Mouse (Mus musculus): ENCODE results near the gene Pced1b.

The Pced1b gene

GRCm38 (mm10) chr15:97257206-97257775 lies 10.4 kb downstream of the Pced1b start:
- DNase-seq (ENCODE audit: low spot score in 2 of 2): no peak

- no peak for DNase-seq (ENCODE audit: low spot score in 2 of 2)
Measured at GRCm38 (mm10) chr15:97258483-97259230, 11.8 kb downstream of the Pced1b start.

- no peak for DNase-seq (ENCODE audit: low spot score in 2 of 2)
Measured at GRCm38 (mm10) chr15:97259300-97259699, 12.4 kb downstream of the Pced1b start.

GRCm38 (mm10) chr15:97259968-97260597 lies 13.2 kb downstream of the Pced1b start:
- DNase-seq (ENCODE audit: low spot score in 2 of 2): no peak

GRCm38 (mm10) chr15:97262251-97262650 lies 15.3 kb downstream of the Pced1b start:
- DNase-seq (ENCODE audit: low spot score in 2 of 2): no peak

GRCm38 (mm10) chr15:97266236-97266845 lies 19.4 kb downstream of the Pced1b start:
- DNase-seq (ENCODE audit: low spot score in 2 of 2): no peak

GRCm38 (mm10) chr15:97267094-97267695 lies 20.3 kb downstream of the Pced1b start:
- no peak for DNase-seq (ENCODE audit: low spot score in 2 of 2)

- DNase-seq (ENCODE audit: low spot score in 2 of 2): no peak
Measured at GRCm38 (mm10) chr15:97271985-97272697, 25.2 kb downstream of the Pced1b start.

- DNase-seq (ENCODE audit: low spot score in 2 of 2): no peak
Measured at GRCm38 (mm10) chr15:97272831-97273230, 25.9 kb downstream of the Pced1b start.

- no peak for DNase-seq (ENCODE audit: low spot score in 2 of 2)
Measured at GRCm38 (mm10) chr15:97275626-97276395, 28.9 kb downstream of the Pced1b start.

GRCm38 (mm10) chr15:97276660-97277153 lies 29.8 kb downstream of the Pced1b start:
- DNase-seq (ENCODE audit: low spot score in 2 of 2): no peak

GRCm38 (mm10) chr15:97277328-97277727 lies 30.4 kb downstream of the Pced1b start:
- DNase-seq (ENCODE audit: low spot score in 2 of 2): no peak

GRCm38 (mm10) chr15:97278340-97278948 lies 31.5 kb downstream of the Pced1b start:
- DNase-seq (ENCODE audit: low spot score in 2 of 2): no peak

- DNase-seq (ENCODE audit: low spot score in 2 of 2): no peak
Measured at GRCm38 (mm10) chr15:97280131-97280530, 33.2 kb downstream of the Pced1b start.

GRCm38 (mm10) chr15:97280776-97281175 lies 33.9 kb downstream of the Pced1b start:
- DNase-seq (ENCODE audit: low spot score in 2 of 2): no peak

GRCm38 (mm10) chr15:97281712-97282571 lies 35.0 kb downstream of the Pced1b start:
- DNase-seq (ENCODE audit: low spot score in 2 of 2): no peak

GRCm38 (mm10) chr15:97282572-97282881 lies 35.6 kb downstream of the Pced1b start:
- no peak for DNase-seq (ENCODE audit: low spot score in 2 of 2)

- no peak for DNase-seq (ENCODE audit: low spot score in 2 of 2)
Measured at GRCm38 (mm10) chr15:97284201-97284600, 37.3 kb downstream of the Pced1b start.

- no peak for DNase-seq (ENCODE audit: low spot score in 2 of 2)
Measured at GRCm38 (mm10) chr15:97285665-97286212, 38.8 kb downstream of the Pced1b start.
